Mouse (Mus musculus) kidney, embryonic 16.5 days (tissue): ENCODE results near the gene Cacnb2. TPM values are rescaled to one million over a fixed set of nuclear protein-coding genes. Genes with fewer than 3 reads are reported as not detected.

Experiments used
- ATAC-seq: fragments of 200-750 bp; cut with Nextera tagmentation; 2 replicates; pipeline ENCODE4 v1.8.0; 2017; ENCODE audit warnings: moderate TSS enrichment; ENCODE audit not compliant: low FRiP score, low TSS enrichment
- H3K27ac ChIP-seq: fragments of 300-500 bp; sonication (generic); 2 replicates; pipeline ENCODE4 v1.5.1; 2014; ENCODE audit warnings: low read length
- H3K27me3 ChIP-seq: fragments of 300-500 bp; sonication (generic); 2 replicates; pipeline ENCODE4 v1.6.1; 2014; ENCODE audit warnings: low read length, control low read depth, mixed read lengths; ENCODE audit not compliant: insufficient read depth
- H3K36me3 ChIP-seq: fragments of 300-500 bp; sonication (generic); 2 replicates; pipeline ENCODE4 v1.6.1; 2014; ENCODE audit warnings: low read length, control low read depth, mixed read lengths; ENCODE audit not compliant: insufficient read depth
- H3K4me1 ChIP-seq: fragments of 300-500 bp; sonication (generic); 2 replicates; pipeline ENCODE4 v1.6.1; 2014; ENCODE audit warnings: low read length, control low read depth, mixed read lengths; ENCODE audit not compliant: insufficient read depth
- H3K4me2 ChIP-seq: fragments of 300-500 bp; sonication (generic); replicated peaks from 2 replicates; pipeline ENCODE4 v1.6.1; 2014; ENCODE audit warnings: low read depth, low read length
- H3K4me3 ChIP-seq: fragments of 300-500 bp; sonication (generic); 2 replicates; pipeline ENCODE4 v1.5.1; 2014; ENCODE audit warnings: mild to moderate bottlenecking, low read length
- H3K9ac ChIP-seq: fragments of 300-500 bp; sonication (generic); replicated peaks from 2 replicates; pipeline ENCODE4 v1.6.1; 2014; ENCODE audit warnings: low read length
- H3K9me3 ChIP-seq: fragments of 300-500 bp; sonication (generic); 2 replicates; pipeline ENCODE4 v1.6.1; 2016; ENCODE audit warnings: low read length, control low read depth
- WGBS: fragments of 180-500 bp; shearing (Covaris S2); extraction: QIAGEN DNeasy Blood & Tissue Kit; methylation state at CpG from one replicate; pipeline ENCODE4 v1.1.7; 2014; 5-methylcytosine and 5-hydroxymethylcytosine counted together
- polyA plus RNA-seq: library from polyadenylated mRNA; unstranded; fragments of >200 nt; fragmentation: Nextera tagmentation; extraction: Ambion mirVana; gene quantifications from 2 replicates; pipeline ENCODE4 v1.2.1, GENCODE M21; 2015

Gene Cacnb2
- polyA plus RNA-seq, 1 experiment from 2014 or later = 2.0 TPM

DNA sequence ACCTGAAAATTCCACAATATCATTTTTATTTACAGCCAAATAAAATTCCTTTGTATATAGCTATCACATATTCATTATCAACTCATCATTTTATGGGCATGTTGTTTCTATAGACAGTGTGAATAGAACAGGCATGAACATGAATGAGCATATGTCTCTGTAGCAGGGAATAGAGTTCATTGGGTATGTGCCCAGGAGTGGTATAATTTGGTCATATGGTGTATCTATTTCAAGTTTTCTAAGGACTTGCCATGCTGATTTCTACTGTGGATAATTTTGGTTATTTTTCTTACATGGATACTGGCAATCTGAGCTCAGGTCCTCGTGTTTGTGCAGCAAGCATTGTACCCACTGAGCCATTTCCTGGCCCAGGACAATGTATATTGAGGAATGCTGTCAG, 243.8 kb downstream of the Cacnb2 start:
- no peak overlapping the region for H3K9ac ChIP-seq
- no peak overlapping the region for H3K4me2 ChIP-seq
- ATAC-seq = no peak
- H3K9me3 ChIP-seq = no peaks in the 10 kb centered on the region
- no peaks in the 10 kb centered on the region for H3K36me3 ChIP-seq
- H3K27me3 ChIP-seq = no peaks in the 10 kb centered on the region
- H3K4me1 ChIP-seq = no peaks in the 10 kb centered on the region
- no peak overlapping the region for H3K27ac ChIP-seq
- H3K4me3 ChIP-seq = no peak overlapping the region
- 70% methylated on average over 1 of the region's 1 CpGs for whole genome bisulfite sequencing

DNA sequence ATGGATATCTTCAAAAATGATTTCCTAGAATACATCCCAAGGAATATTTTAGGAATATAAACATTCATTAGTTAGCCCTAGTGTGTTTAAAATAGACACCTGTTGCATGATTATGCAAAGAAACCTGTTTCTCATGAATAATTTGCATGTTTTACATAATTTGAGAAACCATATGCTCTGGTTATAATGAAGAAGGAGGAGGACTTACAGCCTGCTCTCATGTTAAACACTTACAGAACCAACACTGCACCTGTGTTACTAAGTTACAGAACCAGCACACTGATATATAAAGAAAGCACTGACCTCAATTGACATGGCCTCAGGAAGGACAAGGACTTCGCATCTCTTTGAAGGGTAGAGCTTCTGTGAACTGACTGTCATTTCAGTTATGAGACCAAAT, 244.3 kb downstream of the Cacnb2 start:
- H3K9me3 ChIP-seq = no peaks in the 10 kb centered on the region
- H3K9ac ChIP-seq = no peak overlapping the region
- H3K27me3 ChIP-seq = no peaks in the 10 kb centered on the region
- WGBS = 84% methylated on average over 1 of the region's 1 CpGs
- ATAC-seq = no peak
- no peaks in the 10 kb centered on the region for H3K36me3 ChIP-seq
- no peaks in the 10 kb centered on the region for H3K4me1 ChIP-seq
- no peak overlapping the region for H3K4me2 ChIP-seq
- H3K4me3 ChIP-seq = no peak overlapping the region
- H3K27ac ChIP-seq = no peak overlapping the region

DNA sequence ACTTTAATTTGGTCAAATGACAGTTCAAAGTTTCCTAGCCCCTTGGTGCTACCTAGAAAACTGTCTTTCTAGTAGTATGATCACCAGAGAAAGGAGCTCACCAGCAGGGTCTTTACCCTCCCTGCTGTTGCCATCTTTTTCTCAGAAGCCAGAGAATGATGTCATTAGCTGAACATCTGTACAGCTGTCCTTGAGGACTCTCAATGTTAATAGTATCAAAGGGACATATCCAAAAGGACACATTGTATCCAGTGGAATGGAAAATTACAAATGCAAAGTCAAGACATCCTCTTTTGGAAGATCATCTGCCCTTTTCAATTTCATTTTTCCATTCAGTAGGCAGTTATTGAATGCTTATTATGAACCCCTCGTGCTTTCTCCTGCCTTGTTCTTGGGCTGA, 247.9 kb downstream of the Cacnb2 start:
- no peaks in the 10 kb centered on the region for H3K36me3 ChIP-seq
- no peaks in the 10 kb centered on the region for H3K4me1 ChIP-seq
- no peak overlapping the region for H3K4me3 ChIP-seq
- WGBS = 89% methylated on average over 1 of the region's 1 CpGs
- H3K27me3 ChIP-seq = no peaks in the 10 kb centered on the region
- no peak overlapping the region for H3K9ac ChIP-seq
- ATAC-seq = no peak
- H3K4me2 ChIP-seq = no peak overlapping the region
- H3K27ac ChIP-seq = no peak overlapping the region
- H3K9me3 ChIP-seq = no peaks in the 10 kb centered on the region

GRCm38 (mm10) chr2:14851383-14851782, 248.5 kb downstream of the Cacnb2 start:
- no peak for ATAC-seq

GRCm38 (mm10) chr2:14854054-14854453, 251.2 kb downstream of the Cacnb2 start:
- 88% methylated on average over 2 of the region's 2 CpGs for WGBS
- Histone ChIP-seq H3K27ac (no peak overlapping the region), H3K36me3 (no peaks in the 10 kb centered on the region), H3K4me3 (no peak overlapping the region), H3K4me2 (no peak overlapping the region), H3K9me3 (no peaks in the 10 kb centered on the region), H3K27me3 (no peaks in the 10 kb centered on the region), H3K4me1 (no peaks in the 10 kb centered on the region), H3K9ac (no peak overlapping the region)
- ATAC-seq = no peak

More at GRCm38 (mm10) chr2:14851383-14851782, 248.5 kb downstream of the Cacnb2 start:
- no peaks in the 10 kb centered on the region for H3K9me3 ChIP-seq
- no peaks in the 10 kb centered on the region for H3K36me3 ChIP-seq
- 88% methylated on average over 1 of the region's 1 CpGs for WGBS
- H3K4me3 ChIP-seq = no peak overlapping the region
- H3K4me1 ChIP-seq = no peaks in the 10 kb centered on the region
- H3K9ac ChIP-seq = no peak overlapping the region
- H3K27ac ChIP-seq = no peak overlapping the region
- no peak overlapping the region for H3K4me2 ChIP-seq
- no peaks in the 10 kb centered on the region for H3K27me3 ChIP-seq

GRCm38 (mm10) chr2:14858301-14858700, 255.4 kb downstream of the Cacnb2 start:
- Histone ChIP-seq H3K4me1 (no peaks in the 10 kb centered on the region), H3K9ac (no peak overlapping the region), H3K27ac (no peak overlapping the region), H3K9me3 (no peaks in the 10 kb centered on the region), H3K4me3 (no peak overlapping the region), H3K27me3 (no peaks in the 10 kb centered on the region), H3K4me2 (no peak overlapping the region), H3K36me3 (no peaks in the 10 kb centered on the region)
- no peak for ATAC-seq
- 96% methylated on average over 1 of the region's 1 CpGs for WGBS

DNA sequence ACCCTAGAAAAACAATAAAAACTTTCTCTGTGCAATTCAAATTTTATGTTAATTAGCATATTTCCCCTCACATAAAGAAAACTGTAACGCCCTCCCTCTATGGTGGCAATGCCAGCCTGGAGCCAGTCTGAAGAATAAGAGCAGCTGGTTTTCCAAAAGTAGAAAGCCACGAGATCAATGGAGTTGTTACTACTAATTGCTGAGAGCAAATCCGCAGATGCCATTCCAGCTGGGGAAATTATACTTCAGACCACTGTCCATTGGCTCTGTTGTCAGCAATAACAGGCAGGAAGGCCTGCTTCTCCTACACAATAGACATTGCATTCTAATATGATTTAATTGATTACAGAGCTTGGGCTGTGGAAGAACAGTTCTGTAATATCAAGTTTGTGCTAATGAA, 257.5 kb downstream of the Cacnb2 start:
- Histone ChIP-seq H3K4me3 (no peak overlapping the region), H3K4me1 (no peaks in the 10 kb centered on the region), H3K36me3 (no peaks in the 10 kb centered on the region), H3K9me3 (no peaks in the 10 kb centered on the region), H3K9ac (no peak overlapping the region), H3K4me2 (no peak overlapping the region), H3K27ac (no peak overlapping the region), H3K27me3 (no peaks in the 10 kb centered on the region)
- ATAC-seq = no peak
- 85% methylated on average over 3 of the region's 3 CpGs for WGBS

DNA sequence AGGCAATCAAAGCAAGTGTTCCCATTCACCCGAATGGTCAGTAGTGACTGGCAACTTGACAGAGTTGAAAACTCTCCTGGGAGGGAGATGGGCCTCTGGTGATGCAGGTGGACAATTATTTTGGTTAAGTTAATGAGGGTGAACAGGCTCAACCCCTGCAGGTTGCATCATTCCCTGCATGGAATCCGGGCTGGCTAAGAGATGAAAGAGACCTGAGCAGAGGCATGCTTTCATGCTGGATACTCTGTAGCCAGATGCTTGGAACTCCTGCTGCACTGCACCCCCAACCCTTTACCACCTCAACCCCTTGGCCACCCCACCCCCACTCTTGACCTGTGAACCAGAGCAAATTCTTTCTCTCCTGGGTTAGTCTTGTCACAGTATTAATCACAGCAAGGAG, 258.7 kb downstream of the Cacnb2 start:
- Histone ChIP-seq H3K9ac (no peak overlapping the region), H3K4me2 (no peak overlapping the region), H3K27me3 (no peaks in the 10 kb centered on the region), H3K4me1 (no peaks in the 10 kb centered on the region), H3K4me3 (no peak overlapping the region), H3K9me3 (no peaks in the 10 kb centered on the region), H3K27ac (no peak overlapping the region), H3K36me3 (no peaks in the 10 kb centered on the region)
- ATAC-seq = no peak
- WGBS = 28% methylated on average over 2 of the region's 2 CpGs

DNA sequence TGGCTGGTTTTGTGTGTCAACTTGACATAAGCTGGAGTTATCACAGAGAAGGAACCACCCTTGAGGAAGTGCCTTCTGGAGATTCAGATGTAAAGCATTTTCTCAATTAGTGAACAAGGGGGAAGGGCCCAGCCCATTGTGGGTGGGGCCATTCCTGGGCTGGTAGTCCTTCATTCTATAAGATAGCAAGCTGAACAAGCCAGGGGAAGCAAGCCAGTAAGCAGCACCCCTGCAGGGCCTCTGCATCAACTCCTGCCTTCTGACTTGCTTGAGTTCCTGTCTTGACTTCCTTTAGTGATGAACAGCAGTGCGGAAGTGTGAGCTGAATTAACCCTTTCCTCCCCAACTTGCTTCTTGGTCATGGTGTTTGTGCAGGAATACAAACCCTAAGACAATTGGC, 260.1 kb downstream of the Cacnb2 start:
- H3K27ac ChIP-seq = no peak overlapping the region
- no peaks in the 10 kb centered on the region for H3K27me3 ChIP-seq
- 22% methylated on average over 1 of the region's 1 CpGs for WGBS
- no peak overlapping the region for H3K9ac ChIP-seq
- H3K4me2 ChIP-seq = no peak overlapping the region
- no peaks in the 10 kb centered on the region for H3K4me1 ChIP-seq
- no peaks in the 10 kb centered on the region for H3K36me3 ChIP-seq
- ATAC-seq = no peak
- no peak overlapping the region for H3K4me3 ChIP-seq
- H3K9me3 ChIP-seq = no peaks in the 10 kb centered on the region

DNA sequence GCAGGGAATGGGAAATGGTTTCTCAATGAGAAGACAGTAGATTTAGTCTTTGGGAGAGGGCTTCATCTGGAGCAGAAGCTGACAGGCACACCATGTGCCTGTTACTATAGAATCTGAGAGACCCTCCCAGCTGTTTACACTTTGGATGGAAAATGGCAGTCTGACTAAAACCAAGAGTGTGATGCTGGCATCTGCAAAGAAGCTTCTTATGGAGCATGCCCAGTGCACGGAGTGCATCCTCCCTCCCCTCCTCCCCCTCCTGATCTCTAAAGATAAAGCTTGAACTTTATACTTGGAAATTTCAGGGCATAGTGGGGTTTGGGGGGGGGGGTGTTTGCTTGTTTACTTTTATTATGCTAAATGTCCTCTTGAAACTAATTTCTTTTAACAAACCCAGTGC, 270.2 kb downstream of the Cacnb2 start:
- Histone ChIP-seq H3K9ac (no peak overlapping the region), H3K36me3 (no peaks in the 10 kb centered on the region), H3K4me3 (no peak overlapping the region), H3K27me3 (no peaks in the 10 kb centered on the region), H3K4me2 (no peak overlapping the region), H3K9me3 (no peaks in the 10 kb centered on the region), H3K27ac (no peak overlapping the region), H3K4me1 (peaks cover 13% of the 10 kb centered on the region)
- 57% methylated on average over 1 of the region's 1 CpGs for WGBS
- no peak for ATAC-seq
